Mouse (Mus musculus) hindbrain, postnatal 0 days (tissue): ENCODE measurements at regions not wholly inside any gene's neighbourhood (a gene's known extent, or its start where the extent isn't known, plus 50 kb on each side); places are given as distances from the start of the nearest gene placed in this dataset.
A peak's percentile ranks its signal among the peaks of the same experiment; 100 is the strongest.

ENCODE experiments used
- ATAC-seq: fragments of 200-750 bp; cut with Nextera tagmentation; 2 replicates; pipeline ENCODE4 v1.8.0; 2017; ENCODE audit warnings: mild to moderate bottlenecking, moderate TSS enrichment, moderate library complexity
- DNase-seq: peaks from one replicate; pipeline ENCODE4 v3.0.0-alpha.2; 2015; ENCODE audit warnings: low spot score
- H3K27ac ChIP-seq: fragments of 300-500 bp; sonication (generic); 2 replicates; pipeline ENCODE4 v1.5.1; 2014; ENCODE audit warnings: mild to moderate bottlenecking
- H3K27me3 ChIP-seq: fragments of 300-500 bp; sonication (generic); 2 replicates; pipeline ENCODE4 v1.6.1; 2014; ENCODE audit warnings: low read length, mixed read lengths; ENCODE audit not compliant: insufficient read depth
- H3K36me3 ChIP-seq: fragments of 300-500 bp; sonication (generic); 2 replicates; pipeline ENCODE4 v1.6.1; 2014; ENCODE audit warnings: low read length, mixed read lengths; ENCODE audit not compliant: insufficient read depth
- H3K4me1 ChIP-seq: fragments of 300-500 bp; sonication (generic); 2 replicates; pipeline ENCODE4 v1.6.1; 2014; ENCODE audit warnings: antibody characterized with exemption, low read length, mixed read lengths; ENCODE audit not compliant: insufficient read depth
- H3K4me2 ChIP-seq: fragments of 300-500 bp; sonication (generic); 2 replicates; pipeline ENCODE4 v1.6.1; 2014; ENCODE audit warnings: low read depth, mild to moderate bottlenecking, low read length, moderate library complexity, mixed read lengths
- H3K4me3 ChIP-seq: fragments of 300-500 bp; sonication (generic); 2 replicates; pipeline ENCODE4 v1.5.1; 2014; ENCODE audit warnings: low read length
- H3K9ac ChIP-seq: fragments of 300-500 bp; sonication (generic); replicated peaks from 2 replicates; pipeline ENCODE4 v1.6.1; 2014; ENCODE audit warnings: mild to moderate bottlenecking, low read length, moderate library complexity, mixed read lengths
- H3K9me3 ChIP-seq: fragments of 300-500 bp; sonication (generic); 2 replicates; pipeline ENCODE4 v1.6.1; 2016; ENCODE audit warnings: low read length, mixed read lengths
- CTCF ChIP-seq: IDR thresholded peaks from 2 replicates; pipeline ENCODE4 v1.5.1; 2016; ENCODE audit warnings: antibody characterized with exemption, control low read depth, low read depth
- whole genome bisulfite sequencing: fragments of 180-500 bp; shearing (Covaris S2); extraction: QIAGEN DNeasy Blood & Tissue Kit; methylation state at CpG from one replicate; pipeline ENCODE4 v1.1.7; 2014; 5-methylcytosine and 5-hydroxymethylcytosine counted together

DNA sequence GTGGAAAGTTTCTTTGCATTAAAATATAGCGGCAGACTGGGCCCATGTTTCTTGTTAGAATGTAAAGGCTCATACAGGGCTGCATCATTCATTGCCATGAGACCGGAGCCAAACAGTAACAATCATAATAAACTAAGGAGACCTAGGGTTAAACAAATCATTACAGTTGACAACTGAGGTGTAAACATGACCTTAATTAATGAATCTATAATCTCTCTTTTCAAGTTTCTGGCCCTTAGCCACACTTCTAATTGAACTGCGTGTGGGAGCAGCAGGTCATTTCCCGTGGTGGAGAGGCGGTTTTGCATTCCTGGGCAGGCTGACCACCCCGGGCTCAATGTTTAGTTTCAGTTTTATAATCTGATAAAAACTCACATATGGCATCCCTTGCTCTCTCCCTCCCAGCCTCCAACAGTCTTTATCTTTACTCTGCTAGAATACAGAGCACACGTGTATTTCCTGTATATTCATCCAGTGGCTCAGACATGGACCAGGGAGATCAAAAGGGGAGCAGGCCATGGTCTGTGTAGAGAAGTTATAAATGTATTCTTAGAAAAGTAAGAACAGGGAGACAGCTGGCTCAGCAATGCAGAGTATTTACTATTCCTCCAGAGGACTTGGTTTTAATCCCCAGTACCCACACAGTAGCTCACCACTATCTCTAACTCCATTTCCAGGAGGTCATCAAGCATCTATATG is 141.0 kb downstream of the Kcna5 start:
- TF ChIP-seq CTCF, result no peak
- 45% methylated on average over 7 of the region's 7 CpGs for WGBS
- H3K4me2 ChIP-seq, result no peak overlapping the region
- no peaks in the 10 kb centered on the region for H3K27me3 ChIP-seq
- no peaks in the 10 kb centered on the region for H3K36me3 ChIP-seq
- H3K9me3 ChIP-seq, result no peaks in the 10 kb centered on the region
- no peak for ATAC-seq
- H3K4me1 ChIP-seq, result no peaks in the 10 kb centered on the region
- peak; percentile 28 for DNase-seq
- H3K9ac ChIP-seq, result no peak overlapping the region
- no peak overlapping the region for H3K27ac ChIP-seq
- no peak overlapping the region for H3K4me3 ChIP-seq

DNA sequence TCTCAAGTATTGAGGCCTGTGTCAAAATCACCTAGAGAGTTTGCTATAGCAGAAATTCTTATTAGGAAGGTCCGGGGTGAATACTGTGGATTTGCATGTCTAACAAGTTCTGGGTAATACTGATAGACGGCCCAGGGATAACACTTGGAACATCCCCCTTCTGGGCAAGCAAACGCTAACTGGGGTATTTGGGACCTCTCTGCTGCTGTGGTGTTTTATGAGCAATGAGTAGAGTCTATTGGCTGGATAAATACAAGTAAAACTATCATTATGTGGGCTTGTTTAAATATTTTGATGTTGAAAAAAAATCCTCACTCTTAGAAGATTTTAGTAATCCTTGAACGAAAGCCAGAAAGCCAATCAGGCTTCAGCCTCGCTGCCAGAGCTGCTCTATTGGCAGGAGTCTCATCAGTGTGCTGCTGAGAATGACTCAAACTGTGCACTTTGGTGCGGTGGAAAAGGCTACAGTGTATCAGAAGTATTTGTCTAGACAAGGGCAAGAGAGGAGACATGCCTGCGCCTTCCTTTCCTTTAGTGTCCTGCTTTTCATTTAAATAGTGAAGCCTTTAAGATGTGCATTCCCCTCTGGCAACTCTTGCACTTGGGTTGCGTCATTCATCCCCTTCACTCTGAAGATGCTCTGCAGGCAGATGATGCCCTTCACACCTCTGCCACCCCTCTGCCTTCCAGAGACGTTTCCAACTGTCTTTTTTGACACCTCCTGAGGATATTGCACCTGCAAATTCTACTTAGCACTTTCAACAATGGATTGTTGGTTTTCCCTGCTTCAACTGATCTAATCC is 150.8 kb downstream of the Kcna5 start:
- no peak for ATAC-seq
- Histone ChIP-seq H3K4me2 (no peak overlapping the region), H3K9ac (no peak overlapping the region), H3K36me3 (no peaks in the 10 kb centered on the region), H3K27me3 (no peaks in the 10 kb centered on the region), H3K9me3 (no peaks in the 10 kb centered on the region), H3K4me3 (no peak overlapping the region), H3K4me1 (no peaks in the 10 kb centered on the region), H3K27ac (no peak overlapping the region)
- TF ChIP-seq CTCF, result no peak
- DNase-seq, result no peak
- WGBS, result 57% methylated on average over 9 of the region's 9 CpGs

DNA sequence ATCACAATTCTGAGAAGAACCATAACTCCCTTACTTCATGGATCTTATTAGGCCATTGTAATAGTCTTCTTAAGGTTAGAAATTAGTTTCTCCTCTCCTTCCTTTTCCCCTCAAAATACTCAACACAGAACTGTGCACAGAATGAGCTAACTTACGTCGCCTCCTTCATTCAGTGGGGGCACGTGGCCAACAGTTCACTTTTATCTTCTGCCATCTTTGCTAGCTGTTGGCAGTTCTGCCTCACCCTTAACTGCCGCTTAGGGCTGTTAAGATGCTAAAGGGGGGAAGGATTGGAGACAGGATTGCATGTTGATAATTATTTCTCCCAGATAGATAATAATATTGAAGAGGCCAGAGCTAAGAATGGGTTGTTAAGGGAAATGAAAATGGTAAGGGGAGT is 158.0 kb downstream of the Kcna5 start:
- no peak for DNase-seq
- H3K4me3 ChIP-seq, result no peak overlapping the region
- no peaks in the 10 kb centered on the region for H3K27me3 ChIP-seq
- H3K4me1 ChIP-seq, result no peaks in the 10 kb centered on the region
- 74% methylated on average over 4 of the region's 4 CpGs for WGBS
- H3K27ac ChIP-seq, result no peak overlapping the region
- no peaks in the 10 kb centered on the region for H3K9me3 ChIP-seq
- no peak for ATAC-seq
- H3K4me2 ChIP-seq, result no peak overlapping the region
- no peaks in the 10 kb centered on the region for H3K36me3 ChIP-seq
- no peak for TF ChIP-seq CTCF
- H3K9ac ChIP-seq, result no peak overlapping the region

DNA sequence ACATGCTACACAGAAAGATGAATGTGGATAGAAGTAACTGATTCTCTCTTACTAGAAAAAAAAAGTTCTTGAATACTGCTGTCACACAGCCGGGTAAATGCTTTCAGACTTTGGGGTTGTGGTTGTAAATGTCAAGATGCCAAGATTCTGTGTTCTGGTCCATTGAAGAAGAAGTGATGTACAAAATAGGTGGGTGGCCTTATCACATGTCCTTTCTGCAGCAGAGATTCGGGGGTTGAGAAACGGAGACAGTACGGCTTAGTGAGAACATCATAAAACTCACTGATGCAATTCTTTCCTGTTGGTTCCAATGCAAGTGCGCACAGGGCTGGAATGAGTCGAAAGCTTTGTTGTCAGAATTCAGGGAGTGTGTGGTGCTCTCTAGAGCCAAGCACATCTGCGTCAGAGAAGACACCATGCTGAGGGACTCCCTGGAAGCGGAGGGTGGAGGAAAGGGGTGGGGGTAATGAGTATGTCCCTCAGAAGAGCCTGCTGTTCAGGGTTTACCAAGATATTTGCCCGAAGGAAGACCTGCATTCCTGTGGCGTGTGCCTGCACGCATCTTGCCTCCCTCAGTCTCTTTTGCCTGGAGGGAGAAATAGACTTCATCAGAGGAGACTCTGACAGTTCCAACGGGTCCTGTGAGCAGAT is 160.1 kb downstream of the Kcna5 start:
- no peaks in the 10 kb centered on the region for H3K36me3 ChIP-seq
- no peak overlapping the region for H3K4me3 ChIP-seq
- H3K4me1 ChIP-seq, result no peaks in the 10 kb centered on the region
- DNase-seq (no peak), ATAC-seq (no peak)
- H3K27me3 ChIP-seq, result no peaks in the 10 kb centered on the region
- WGBS, result 71% methylated on average over 12 of the region's 12 CpGs
- H3K9ac ChIP-seq, result no peak overlapping the region
- H3K9me3 ChIP-seq, result no peaks in the 10 kb centered on the region
- H3K27ac ChIP-seq, result no peak overlapping the region
- H3K4me2 ChIP-seq, result no peak overlapping the region
- no peak for TF ChIP-seq CTCF

DNA sequence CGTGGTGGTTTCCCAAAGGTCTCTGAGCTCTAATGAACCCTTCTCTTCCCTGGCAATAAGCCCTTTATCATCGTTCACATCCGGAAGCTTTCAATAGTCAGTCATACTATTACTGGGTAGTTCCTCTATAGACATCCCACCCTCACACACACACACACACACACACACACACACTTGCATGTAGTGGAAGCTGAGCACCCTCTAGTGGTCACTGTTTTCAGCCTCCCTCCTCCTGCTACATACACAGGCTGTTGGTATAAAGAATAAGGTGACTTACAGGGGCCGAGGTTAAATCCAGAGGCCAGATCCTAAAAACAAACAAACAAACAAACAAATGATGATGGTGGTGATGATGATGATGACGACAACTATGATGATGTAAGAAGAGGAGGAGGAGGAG is 163.2 kb downstream of the Kcna5 start:
- Histone ChIP-seq H3K36me3 (no peaks in the 10 kb centered on the region), H3K4me3 (no peak overlapping the region), H3K27ac (no peak overlapping the region), H3K4me1 (no peaks in the 10 kb centered on the region), H3K27me3 (no peaks in the 10 kb centered on the region), H3K4me2 (no peak overlapping the region), H3K9ac (no peak overlapping the region), H3K9me3 (no peaks in the 10 kb centered on the region)
- 60% methylated on average over 5 of the region's 5 CpGs for WGBS
- ATAC-seq, result 0 out of 2 replicates have a peak, but pooled peaks have one; percentile 55
- peak; percentile 95 for TF ChIP-seq CTCF
- DNase-seq, result peak; percentile 84

DNA sequence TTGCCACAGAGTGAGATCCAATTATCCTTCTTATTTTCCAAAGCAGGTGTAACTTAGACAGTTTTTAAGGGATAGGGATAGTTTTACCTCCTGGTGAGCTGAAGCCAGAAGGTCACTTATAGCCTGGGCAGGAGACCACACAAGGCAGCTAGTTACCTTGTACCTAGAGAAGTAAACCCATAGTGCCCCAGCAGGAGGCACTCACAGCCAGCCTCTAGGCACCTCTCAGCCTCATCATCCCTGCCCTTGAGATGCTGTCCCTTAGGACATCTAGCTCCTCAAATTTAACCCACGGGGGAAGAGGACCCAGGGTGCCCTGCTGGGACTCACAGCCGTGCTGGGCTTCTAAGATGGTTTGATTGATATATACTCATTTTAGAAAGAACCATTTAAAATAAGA is 163.7 kb downstream of the Kcna5 start:
- DNase-seq (no peak), ATAC-seq (no peak)
- Histone ChIP-seq H3K27ac (no peak overlapping the region), H3K36me3 (no peaks in the 10 kb centered on the region), H3K9me3 (no peaks in the 10 kb centered on the region), H3K4me2 (no peak overlapping the region), H3K27me3 (no peaks in the 10 kb centered on the region), H3K9ac (no peak overlapping the region), H3K4me3 (no peak overlapping the region), H3K4me1 (no peaks in the 10 kb centered on the region)
- no peak for TF ChIP-seq CTCF
- 93% methylated on average over 2 of the region's 2 CpGs for WGBS
